Mouse (Mus musculus) C2C12 (cell line): ENCODE measurements around the gene Abhd2.

ENCODE experiments used
- CEBPB ChIP-seq: IDR thresholded peaks from one replicate; pipeline ENCODE4 v1.6.1; 2011; ENCODE audit warnings: low read depth, mild to moderate bottlenecking, control low read depth, moderate library complexity
- CTCF ChIP-seq: IDR thresholded peaks from one replicate; pipeline ENCODE4 v1.5.1; 2011; ENCODE audit not compliant: control insufficient read depth, insufficient read depth, insufficient read length
- MYOD1 ChIP-seq: IDR thresholded peaks from one replicate; pipeline ENCODE4 v1.6.1; 2011; ENCODE audit warnings: low read depth; ENCODE audit not compliant: control insufficient read depth, insufficient read length
- MYOG ChIP-seq: IDR thresholded peaks from one replicate; pipeline ENCODE4 v1.6.1; 2011; ENCODE audit not compliant: control insufficient read depth, insufficient read length; ENCODE audit errors: extremely low read depth
- USF1 ChIP-seq: IDR thresholded peaks from one replicate; pipeline ENCODE4 v1.6.1; 2011; ENCODE audit warnings: low read depth, mild to moderate bottlenecking, control low read depth, moderate library complexity

DNA sequence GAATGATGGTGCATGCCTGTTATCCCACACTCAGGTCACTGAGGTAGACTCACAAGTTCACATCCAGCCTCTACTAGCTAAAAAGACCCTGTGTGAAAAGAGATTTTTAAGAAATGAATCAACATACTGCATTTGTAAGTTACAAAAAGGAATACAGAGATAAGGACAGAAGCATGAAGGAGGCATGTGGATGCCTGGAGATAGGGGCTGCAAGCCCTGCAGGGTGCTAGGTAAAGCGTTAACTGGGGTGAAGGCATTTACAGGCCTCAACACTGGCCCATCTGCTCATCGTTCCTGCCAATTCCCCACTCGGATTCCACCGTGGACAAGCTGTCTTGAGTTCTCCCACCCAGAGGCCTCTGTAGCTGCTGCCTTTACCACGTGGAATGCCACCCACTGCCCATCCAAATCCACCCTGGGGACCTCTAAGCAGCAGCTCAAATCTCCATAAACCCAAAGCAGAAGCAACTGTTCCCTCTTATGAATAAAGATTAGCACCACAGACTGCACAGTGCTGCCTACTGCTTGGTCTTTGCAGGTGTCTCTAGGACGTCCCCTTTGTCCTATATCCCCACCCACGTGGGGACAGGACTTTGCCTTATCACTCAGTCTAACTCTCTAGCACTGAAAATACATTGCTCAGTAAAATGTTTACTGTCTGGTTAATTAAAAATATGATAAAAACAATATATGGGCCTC lies 5.2 kb upstream of the Abhd2 start:
- no peak for TF ChIP-seq CTCF
- no peak for TF ChIP-seq MYOG
- TF ChIP-seq MYOD1: no peak
- TF ChIP-seq USF1: no peak
- TF ChIP-seq CEBPB: no peak
